Mouse (Mus musculus) kidney, embryonic 14.5 days (tissue): ENCODE results near the gene Nacad. TPM values are rescaled to one million over a fixed set of nuclear protein-coding genes. Genes with fewer than 3 reads are reported as not detected.
"Not testable (repeated sequence)": the region's sequence is repeated elsewhere in the genome, so short reads cannot be mapped to it uniquely, and the experiment has no call there.

Source experiments
- ATAC-seq: fragments of 200-750 bp; cut with Nextera tagmentation; 2 replicates; pipeline ENCODE4 v1.8.0; 2017; ENCODE audit warnings: moderate number of reproducible peaks, mild to moderate bottlenecking, moderate TSS enrichment, moderate library complexity; ENCODE audit not compliant: low FRiP score, low TSS enrichment
- H3K27ac ChIP-seq: fragments of 300-500 bp; sonication (generic); 2 replicates; pipeline ENCODE4 v1.5.1; 2014; ENCODE audit warnings: low read depth, mild to moderate bottlenecking, low read length, moderate library complexity, mixed read lengths
- H3K27me3 ChIP-seq: fragments of 300-500 bp; sonication (generic); 2 replicates; pipeline ENCODE4 v1.6.1; 2014; ENCODE audit warnings: mild to moderate bottlenecking, low read length; ENCODE audit not compliant: control insufficient read depth, insufficient read depth
- H3K36me3 ChIP-seq: fragments of 300-500 bp; sonication (generic); 2 replicates; pipeline ENCODE4 v1.6.1; 2014; ENCODE audit warnings: low read length, mixed read lengths; ENCODE audit not compliant: control insufficient read depth, insufficient read depth
- H3K4me1 ChIP-seq: fragments of 300-500 bp; sonication (generic); 2 replicates; pipeline ENCODE4 v1.6.1; 2014; ENCODE audit warnings: low read length, mixed read lengths; ENCODE audit not compliant: control insufficient read depth, insufficient read depth
- H3K4me2 ChIP-seq: fragments of 300-500 bp; sonication (generic); replicated peaks from 2 replicates; pipeline ENCODE4 v1.6.1; 2014; ENCODE audit warnings: low read depth, mild to moderate bottlenecking, low read length
- H3K4me3 ChIP-seq: fragments of 300-500 bp; sonication (generic); 2 replicates; pipeline ENCODE4 v1.5.1; 2014; ENCODE audit warnings: mild to moderate bottlenecking, low read length
- H3K9ac ChIP-seq: fragments of 300-500 bp; sonication (generic); 2 replicates; pipeline ENCODE4 v1.6.1; 2014; ENCODE audit warnings: low read depth, mild to moderate bottlenecking, low read length, moderate library complexity
- H3K9me3 ChIP-seq: fragments of 300-500 bp; sonication (generic); 2 replicates; pipeline ENCODE4 v1.6.1; 2016; ENCODE audit warnings: low read length; ENCODE audit not compliant: control insufficient read depth
- WGBS: fragments of 180-500 bp; shearing (Covaris S2); extraction: QIAGEN DNeasy Blood & Tissue Kit; methylation state at CpG from one replicate; pipeline ENCODE4 v1.1.7; 2014; 5-methylcytosine and 5-hydroxymethylcytosine counted together
- polyA plus RNA-seq: library from polyadenylated mRNA; unstranded; fragments of >200 nt; fragmentation: Nextera tagmentation; extraction: Ambion mirVana; gene quantifications from 2 replicates; pipeline ENCODE4 v1.2.1, GENCODE M21; 2014

Gene Nacad
- 0.77 and 0.86 TPM in 2 replicates for polyA plus RNA-seq

GRCm38 (mm10) chr11:6605491-6606399 lies at the start of gene Nacad:
Nacad (minus strand) TSS chr11:6606053.
- Histone ChIP-seq H3K9ac (peak within 1 kb of the TSS; percentile 7), H3K4me3 (peak within 1 kb of the TSS; percentile 34), H3K9me3 (no peaks in the 10 kb centered on the region), H3K4me1 (peaks cover 10% of the 10 kb centered on the region; the same call in 1 of the 2 replicates), H3K27ac (no peak within 1 kb of the TSS), H3K36me3 (no peaks in the 10 kb centered on the region), H3K4me2 (peak within 1 kb of the TSS; percentile 67), H3K27me3 (peaks cover 22% of the 10 kb centered on the region)
- peak; percentile 62 for ATAC-seq
- 9% methylated on average over 28 of the region's 41 CpGs for WGBS

DNA sequence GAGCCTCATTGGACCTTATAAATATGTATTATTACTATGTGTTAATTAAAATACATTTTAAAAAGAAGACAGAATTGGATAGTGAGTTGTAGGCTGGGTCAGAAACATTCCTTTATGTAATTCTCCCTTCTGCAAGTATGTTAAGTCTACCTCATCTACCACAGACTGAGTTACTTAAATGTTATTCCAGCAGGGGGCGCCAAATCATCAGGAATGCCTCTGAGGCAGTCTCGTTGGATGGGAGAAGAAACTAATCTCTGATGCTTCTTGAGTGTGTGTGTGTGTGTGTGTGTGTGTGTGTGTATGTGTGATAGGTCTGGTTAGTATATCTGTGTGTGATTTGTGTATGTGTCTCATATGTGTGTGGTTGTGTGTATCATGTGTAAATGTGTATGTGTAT lies 49.0 kb upstream of the Nacad start:
- 0% methylated on average over 2 of the region's 2 CpGs for WGBS
- Histone ChIP-seq H3K4me2 (no peak overlapping the region), H3K9me3 (no peaks in the 10 kb centered on the region), H3K27me3 (no peaks in the 10 kb centered on the region), H3K4me1 (0 out of 2 replicates have a peak, but pooled peaks cover 3% of the 10 kb centered on the region), H3K9ac (no peak overlapping the region), H3K27ac (no peak overlapping the region), H3K36me3 (no peaks in the 10 kb centered on the region), H3K4me3 (no peak overlapping the region)
- ATAC-seq, result peak; percentile 62; the same call in 1 of the 2 replicates

DNA sequence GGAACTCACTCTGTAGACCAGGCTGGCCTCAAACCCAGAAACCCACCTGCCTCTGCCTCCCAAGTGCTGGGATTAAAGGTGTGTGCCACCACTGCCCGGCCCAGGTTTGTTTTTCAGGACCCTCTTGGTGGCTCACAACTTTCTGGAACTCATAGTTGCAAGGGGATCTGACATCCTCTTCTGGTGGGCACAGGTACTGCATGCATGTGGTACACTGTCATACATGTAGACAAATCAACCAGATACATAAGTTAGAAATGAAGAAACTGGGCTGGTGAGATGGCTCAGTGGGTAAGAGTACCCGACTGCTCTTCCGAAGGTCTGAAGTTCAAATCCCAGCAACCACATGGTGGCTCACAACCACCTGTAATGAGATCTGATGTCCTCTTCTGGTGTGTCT lies 47.1 kb upstream of the Nacad start:
- not testable (repeated sequence) for H3K9me3 ChIP-seq, ATAC-seq, H3K4me3 ChIP-seq, H3K9ac ChIP-seq, H3K27ac ChIP-seq, H3K4me1 ChIP-seq, H3K27me3 ChIP-seq, H3K4me2 ChIP-seq, H3K36me3 ChIP-seq
- WGBS, result 77% methylated on average over 3 of the region's 3 CpGs

GRCm38 (mm10) chr11:6650519-6650918 lies 44.7 kb upstream of the Nacad start:
- no peak overlapping the region for H3K27ac ChIP-seq
- 60% methylated on average over 7 of the region's 7 CpGs for WGBS
- H3K4me1 ChIP-seq, result no peaks in the 10 kb centered on the region
- H3K9me3 ChIP-seq, result no peaks in the 10 kb centered on the region
- H3K9ac ChIP-seq, result no peak overlapping the region
- H3K36me3 ChIP-seq, result no peaks in the 10 kb centered on the region
- H3K4me3 ChIP-seq, result no peak overlapping the region
- no peak for ATAC-seq
- no peaks in the 10 kb centered on the region for H3K27me3 ChIP-seq
- H3K4me2 ChIP-seq, result no peak overlapping the region

GRCm38 (mm10) chr11:6647831-6648724 lies 42.2 kb upstream of the Nacad start:
- Histone ChIP-seq H3K4me3 (no peak overlapping the region), H3K4me2 (no peak overlapping the region), H3K27me3 (no peaks in the 10 kb centered on the region), H3K36me3 (no peaks in the 10 kb centered on the region), H3K27ac (no peak overlapping the region), H3K4me1 (no peaks in the 10 kb centered on the region), H3K9me3 (no peaks in the 10 kb centered on the region), H3K9ac (no peak overlapping the region)
- no peak for ATAC-seq
- 59% methylated on average over 9 of the region's 9 CpGs for WGBS

GRCm38 (mm10) chr11:6644566-6644965 lies 38.7 kb upstream of the Nacad start:
- Histone ChIP-seq H3K27me3 (no peaks in the 10 kb centered on the region), H3K36me3 (no peaks in the 10 kb centered on the region), H3K4me3 (no peak overlapping the region), H3K9me3 (no peaks in the 10 kb centered on the region), H3K9ac (no peak overlapping the region), H3K4me1 (no peaks in the 10 kb centered on the region), H3K27ac (no peak overlapping the region), H3K4me2 (no peak overlapping the region)
- WGBS, result 74% methylated on average over 6 of the region's 6 CpGs
- ATAC-seq, result no peak

DNA sequence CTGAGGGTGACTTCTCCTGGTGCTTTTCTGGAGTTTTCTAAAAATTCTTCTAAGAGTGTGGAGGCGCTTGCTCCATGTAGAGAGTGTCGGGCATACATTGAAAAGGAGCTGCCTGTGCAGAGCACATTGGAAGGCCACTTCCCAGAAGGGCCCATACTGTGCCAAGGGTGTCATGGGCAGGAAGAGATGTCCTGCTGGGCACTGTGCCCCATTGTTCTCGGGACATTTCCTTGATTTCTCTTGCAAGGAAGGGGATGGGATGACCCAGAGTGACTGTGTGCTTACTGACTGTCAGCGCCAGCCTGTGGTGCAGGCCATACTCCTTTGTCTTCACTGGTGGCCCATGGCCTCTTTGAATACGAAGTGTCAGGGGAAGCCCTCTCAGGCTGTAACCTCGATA lies 33.2 kb upstream of the Nacad start:
- no peak for ATAC-seq
- no peaks in the 10 kb centered on the region for H3K9me3 ChIP-seq
- no peaks in the 10 kb centered on the region for H3K4me1 ChIP-seq
- no peaks in the 10 kb centered on the region for H3K27me3 ChIP-seq
- no peak overlapping the region for H3K4me3 ChIP-seq
- H3K4me2 ChIP-seq, result no peak overlapping the region
- no peak overlapping the region for H3K9ac ChIP-seq
- no peaks in the 10 kb centered on the region for H3K36me3 ChIP-seq
- 76% methylated on average over 6 of the region's 6 CpGs for WGBS
- H3K27ac ChIP-seq, result no peak overlapping the region

DNA sequence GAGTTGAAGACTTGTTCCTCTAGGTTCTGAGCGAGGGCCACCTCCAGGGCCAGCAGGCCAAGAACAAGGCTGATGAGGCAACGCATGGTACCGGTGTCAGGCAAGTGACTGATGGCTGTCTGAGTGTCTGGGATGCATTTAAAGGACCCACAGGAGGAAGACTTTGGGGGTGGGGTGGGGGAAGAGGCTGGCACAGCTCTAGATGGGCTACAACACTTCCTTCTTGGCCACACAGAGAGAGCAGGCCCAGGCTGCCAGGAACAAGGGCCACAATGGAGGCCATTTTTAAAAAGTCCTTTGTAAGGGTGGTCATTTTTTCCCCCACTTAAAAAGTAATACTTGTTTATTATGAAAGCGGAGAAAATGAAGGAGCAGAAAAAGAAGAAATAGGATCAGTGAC lies 32.7 kb upstream of the Nacad start, which contains the start of gene Wap:
Gene Wap (minus strand): TSS at position 101 of the 400 bp plus-strand sequence.
- Histone ChIP-seq H3K9ac (no peak within 1 kb of the TSS), H3K36me3 (no peaks in the 10 kb centered on the region), H3K27me3 (no peaks in the 10 kb centered on the region), H3K9me3 (no peaks in the 10 kb centered on the region), H3K4me1 (no peaks in the 10 kb centered on the region), H3K4me2 (no peak within 1 kb of the TSS), H3K27ac (no peak within 1 kb of the TSS), H3K4me3 (no peak within 1 kb of the TSS)
- whole genome bisulfite sequencing, result 93% methylated on average over 4 of the region's 4 CpGs
- ATAC-seq, result no peak
